Mouse (Mus musculus): Measurements from ENCODE around the gene Siglech.
"Not testable (repeated sequence)": the region's sequence is repeated elsewhere in the genome, so short reads cannot be mapped to it uniquely, and the experiment has no call there.

The Siglech gene

DNA sequence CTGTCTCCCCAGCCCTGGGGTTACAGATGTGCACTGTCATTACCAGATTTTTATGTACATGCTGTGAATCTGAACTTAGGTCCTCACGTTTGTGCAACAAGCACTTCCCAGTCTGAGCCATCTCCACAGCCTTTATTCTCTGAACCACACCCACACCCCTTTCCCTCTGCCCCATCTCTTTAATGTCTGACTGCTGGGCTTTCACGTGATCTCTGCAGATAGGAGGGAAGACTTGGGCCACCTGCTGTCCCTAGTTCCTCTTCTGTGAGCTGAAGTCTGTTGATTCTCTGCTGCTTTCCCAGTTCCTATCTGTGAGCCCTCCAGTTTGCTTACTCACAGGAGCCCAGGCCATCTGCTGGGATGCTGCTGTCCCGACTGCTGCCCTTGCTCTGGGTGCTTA lies at the start of gene Siglech:
TSS of gene Siglech (plus strand) at position 253 of the 400 bp plus-strand sequence.
- DNase-seq (ENCODE audit: low spot score in 2 of 2) = peak in 1 of 2 experiments; percentile 12

DNA sequence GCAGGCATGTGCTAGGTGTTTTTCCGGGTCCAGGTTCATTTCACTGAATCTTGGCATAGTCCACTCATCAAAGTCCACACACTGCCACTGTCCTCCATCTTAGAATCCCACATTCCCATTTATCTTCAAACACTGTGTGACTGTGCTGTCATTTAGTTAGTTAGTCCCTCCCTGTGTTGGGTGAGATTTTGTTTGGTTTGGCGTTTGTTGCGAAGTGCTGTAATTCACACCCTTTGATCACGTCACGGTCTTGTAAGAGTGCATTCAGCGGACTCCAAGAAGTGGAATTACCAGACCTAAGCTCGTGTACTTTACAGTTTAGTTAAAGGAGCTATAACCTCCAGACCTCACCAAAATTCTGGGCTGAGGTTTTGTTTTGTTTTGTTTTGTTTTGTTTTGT lies 45.3 kb upstream of the Siglech start:
- no peak for DNase-seq (ENCODE audit: low spot score in 2 of 2)

DNA sequence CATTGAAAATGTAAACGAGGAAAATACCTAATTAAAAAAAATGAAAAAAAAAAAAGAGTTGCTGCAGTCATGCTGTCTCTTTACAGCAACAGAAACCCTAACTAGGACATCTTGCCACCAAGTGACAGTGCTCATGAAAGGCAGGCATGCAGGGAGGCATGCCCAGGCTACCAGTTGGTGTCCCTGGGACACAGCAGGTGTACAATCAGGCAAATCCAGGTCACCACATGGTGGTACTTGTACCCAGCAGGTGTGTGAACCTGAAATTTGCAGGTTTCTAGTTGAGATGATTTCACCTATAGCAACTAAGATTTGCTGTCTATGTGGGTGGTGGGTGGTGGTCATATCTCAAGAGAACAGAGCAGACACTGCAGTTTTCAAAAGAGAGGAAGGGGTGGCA lies 39.1 kb upstream of the Siglech start:
- DNase-seq (ENCODE audit: low spot score in 2 of 2) = no peak

DNA sequence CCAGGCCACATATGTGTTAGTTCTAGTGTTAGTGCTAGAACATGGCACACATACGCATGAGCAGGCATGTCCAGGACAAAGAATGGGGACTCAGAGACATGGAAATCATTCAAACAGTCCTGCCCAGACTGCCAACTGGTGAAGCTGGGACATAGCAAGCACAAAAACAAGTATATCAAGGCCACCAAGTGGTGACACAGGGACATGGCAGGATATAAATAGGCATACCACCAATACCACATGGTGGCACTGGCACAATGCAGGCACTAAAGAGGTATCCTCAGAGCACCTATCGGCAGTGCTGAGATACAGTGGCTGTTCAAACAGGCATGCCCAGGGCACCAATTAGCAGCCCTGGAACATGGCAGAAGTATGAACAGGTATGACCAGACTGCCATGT lies 33.5 kb upstream of the Siglech start:
- no peak for DNase-seq (ENCODE audit: low spot score in 2 of 2)

DNA sequence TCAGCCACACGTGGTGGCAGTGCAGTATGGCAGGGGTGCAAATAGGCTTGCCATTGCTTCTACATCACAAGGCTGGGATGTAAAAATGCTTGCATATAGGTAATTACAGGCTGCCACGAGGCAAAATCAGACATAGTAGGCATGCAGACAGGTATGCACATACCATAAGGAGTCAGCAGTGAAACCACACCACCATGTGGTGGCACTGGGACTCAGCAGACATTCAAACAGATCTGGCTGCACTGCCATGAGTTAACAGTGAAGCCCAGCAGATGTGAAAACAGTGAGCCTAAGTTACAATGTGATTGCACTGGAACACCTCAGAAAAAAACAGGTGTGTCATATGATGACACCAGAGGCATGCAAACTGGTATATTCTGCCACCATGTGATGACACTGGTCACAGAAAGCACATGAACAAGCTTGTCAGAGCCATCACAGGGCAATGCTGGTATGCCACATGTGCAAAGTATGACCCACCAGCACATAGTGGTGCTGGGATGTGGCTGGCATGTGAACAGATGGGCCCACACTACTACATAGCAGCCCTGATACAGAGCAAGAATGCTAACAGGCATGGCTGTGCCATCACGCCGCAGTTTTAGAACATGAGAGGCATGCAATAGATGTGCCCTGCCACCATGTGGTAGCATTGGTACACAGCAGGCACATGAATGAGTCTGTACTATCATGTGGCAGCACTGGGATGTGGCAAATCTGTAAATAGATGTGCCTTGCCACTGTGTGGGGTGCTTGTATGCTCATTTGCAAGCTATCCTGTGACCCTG lies 30.7 kb upstream of the Siglech start:
- peak; percentile 6 to 76 for DNase-seq (ENCODE audit: low spot score in 2 of 2)

DNA sequence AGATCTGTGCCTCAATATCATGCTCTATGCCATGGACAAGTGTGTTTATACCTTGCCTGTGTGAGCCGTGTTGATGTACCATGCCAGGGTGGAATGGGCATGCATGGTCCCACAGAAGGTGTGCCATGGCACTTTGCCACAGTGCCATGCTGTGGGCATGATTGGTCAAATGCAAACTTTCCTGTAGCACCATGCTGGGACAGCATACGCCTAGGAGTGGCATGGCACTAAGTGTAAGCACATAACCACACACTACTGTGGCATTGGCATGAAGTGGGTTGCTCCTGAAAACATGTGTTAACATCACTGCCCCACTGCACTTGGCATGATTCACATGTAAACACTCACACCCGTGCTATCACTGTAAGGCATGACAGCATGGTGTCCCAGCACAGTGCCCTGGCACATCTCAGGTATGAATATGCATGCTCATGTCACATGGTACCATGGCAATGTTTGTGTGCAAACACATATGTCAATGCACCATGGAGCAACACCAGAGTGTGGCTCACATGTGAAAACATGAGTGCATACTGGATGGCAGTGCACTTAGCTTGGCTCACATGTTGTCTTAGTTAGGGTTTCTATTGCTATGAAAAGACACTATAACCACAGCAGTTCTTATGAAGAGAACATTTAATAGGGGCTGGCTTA lies 24.2 kb upstream of the Siglech start:
- no peak for DNase-seq (ENCODE audit: low spot score in 2 of 2)

DNA sequence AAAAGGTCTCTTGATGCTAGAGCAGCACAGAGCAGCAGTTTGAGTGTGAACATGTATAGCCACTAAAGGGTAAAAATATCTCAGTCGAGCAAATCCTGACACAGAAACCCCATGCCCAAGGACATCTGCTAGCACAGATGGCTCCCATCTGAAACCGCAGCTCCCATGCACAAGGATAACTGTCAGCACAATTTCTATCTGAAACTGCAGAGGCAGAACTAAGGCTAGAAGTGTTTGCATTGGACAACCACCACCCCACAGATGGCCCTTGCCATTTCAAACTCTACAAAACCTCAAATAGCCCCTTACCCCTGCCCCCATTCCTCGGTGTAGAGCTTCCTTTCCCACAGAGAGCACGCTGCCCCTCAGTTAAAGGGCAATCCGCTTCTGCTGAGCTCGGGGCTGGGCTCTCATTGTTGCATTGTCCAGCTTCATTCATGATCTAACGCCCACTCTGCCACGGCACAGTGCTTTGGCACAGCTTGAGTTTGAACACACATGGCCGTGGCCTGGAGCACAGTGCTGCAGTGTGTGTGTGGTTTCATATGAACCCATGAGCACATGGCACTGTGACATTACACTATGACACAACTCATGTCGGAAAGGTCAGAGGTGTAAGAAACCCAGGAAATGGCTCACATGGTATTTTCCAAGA lies 23.3 kb upstream of the Siglech start:
- DNase-seq (ENCODE audit: low spot score in 2 of 2) = peak in 1 of 2 experiments; percentile 66

DNA sequence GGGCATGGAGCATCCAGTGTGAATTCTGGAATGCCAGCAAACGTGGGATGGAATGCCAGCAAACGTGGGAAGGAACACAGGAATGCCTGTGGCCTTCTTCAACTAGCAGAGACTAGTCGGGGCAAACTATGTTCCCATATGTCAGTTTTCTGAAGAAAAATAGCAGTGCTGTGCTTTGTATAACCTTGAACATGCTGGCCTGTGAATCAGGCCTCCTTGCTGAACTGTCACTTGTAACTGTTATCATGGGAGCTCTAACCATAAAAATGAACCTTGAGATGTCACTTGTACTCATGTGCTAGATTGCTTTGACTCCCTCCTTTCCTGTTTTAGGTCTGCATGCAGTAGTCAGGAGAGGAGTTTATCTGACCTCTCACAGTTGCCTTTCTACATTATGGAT lies 17.1 kb upstream of the Siglech start:
- no peak for DNase-seq (ENCODE audit: low spot score in 2 of 2)

DNA sequence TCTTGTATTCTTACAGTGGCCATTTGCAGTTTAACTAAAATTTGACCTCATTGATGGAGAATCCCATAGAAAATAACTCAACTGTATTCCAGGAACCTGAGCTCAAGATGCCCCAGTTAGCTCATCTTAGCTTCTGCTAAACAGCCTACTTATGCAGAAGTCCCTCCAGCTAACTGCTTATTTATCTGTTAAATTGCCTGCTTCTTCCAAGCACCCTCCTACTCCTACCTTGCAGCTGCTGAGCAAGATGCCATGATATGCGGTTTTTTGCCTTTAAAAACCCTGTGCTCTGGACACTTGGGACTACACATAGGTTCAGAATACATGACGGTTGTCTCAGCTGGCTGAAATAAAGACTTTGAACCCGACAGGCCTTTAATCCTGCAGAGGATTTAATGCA lies 8.6 kb upstream of the Siglech start:
- peak in 1 of 2 experiments; percentile 21 for DNase-seq (ENCODE audit: low spot score in 2 of 2)

DNA sequence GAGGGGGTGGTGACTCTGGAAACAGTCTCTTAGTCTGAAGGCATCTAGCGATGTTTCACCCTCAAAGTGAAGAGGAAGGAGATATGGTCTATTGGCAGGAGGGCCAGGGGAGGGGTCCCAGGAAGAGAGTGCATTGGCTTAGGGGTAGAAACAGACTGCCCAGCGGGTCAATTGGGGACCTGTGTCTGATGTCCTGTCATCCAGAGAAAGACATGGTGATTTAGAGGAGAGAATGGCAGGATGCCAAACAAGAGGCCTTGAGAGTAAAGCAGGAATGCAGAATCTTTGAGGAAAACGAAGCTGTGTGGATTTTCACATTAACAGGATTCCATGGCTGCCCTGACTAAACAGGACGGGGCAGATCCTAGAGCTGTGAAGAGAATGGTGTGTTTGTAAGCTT lies 12.0 kb downstream of the Siglech start:
- no peak for DNase-seq (ENCODE audit: low spot score in 2 of 2)

DNA sequence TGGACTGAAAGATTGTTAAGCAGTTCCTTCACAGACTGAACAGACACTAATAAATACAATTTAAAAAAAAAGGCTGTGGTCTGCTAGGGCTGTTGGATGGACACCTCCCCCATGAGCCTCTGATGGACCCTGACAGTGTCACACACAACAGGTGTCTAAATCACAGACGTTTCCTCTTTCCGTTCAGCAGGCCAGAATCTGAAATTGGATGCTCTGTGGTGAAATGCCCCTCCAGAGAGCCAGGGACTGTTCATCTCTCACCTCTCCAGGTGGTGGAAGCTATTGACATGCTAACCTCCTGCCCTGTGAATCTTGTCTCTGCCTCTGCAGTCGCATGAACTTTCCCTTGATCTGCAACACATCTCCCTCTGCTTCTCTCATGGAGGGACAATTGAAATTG lies 14.5 kb downstream of the Siglech start:
- no peak for DNase-seq (ENCODE audit: low spot score in 2 of 2)

DNA sequence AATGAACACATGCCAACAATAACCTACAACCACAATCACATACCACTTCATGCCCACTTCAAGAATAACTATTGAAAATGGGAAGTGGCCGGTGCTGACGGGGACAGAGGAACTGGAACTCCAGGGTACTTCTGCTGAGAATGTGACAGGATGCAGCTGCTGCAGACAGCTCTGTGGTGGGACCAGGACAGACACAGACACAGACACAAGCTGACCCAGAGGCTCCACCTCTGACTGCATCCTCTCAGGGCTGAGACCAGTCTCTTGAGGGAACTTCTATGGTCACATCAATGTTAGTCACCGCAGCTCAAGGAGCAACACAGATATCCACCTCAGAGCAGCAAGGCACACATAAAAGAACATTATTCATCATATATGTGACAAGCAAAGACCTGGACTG lies 16.6 kb downstream of the Siglech start:
- peak in 1 of 2 experiments; percentile 19 for DNase-seq (ENCODE audit: low spot score in 2 of 2)

DNA sequence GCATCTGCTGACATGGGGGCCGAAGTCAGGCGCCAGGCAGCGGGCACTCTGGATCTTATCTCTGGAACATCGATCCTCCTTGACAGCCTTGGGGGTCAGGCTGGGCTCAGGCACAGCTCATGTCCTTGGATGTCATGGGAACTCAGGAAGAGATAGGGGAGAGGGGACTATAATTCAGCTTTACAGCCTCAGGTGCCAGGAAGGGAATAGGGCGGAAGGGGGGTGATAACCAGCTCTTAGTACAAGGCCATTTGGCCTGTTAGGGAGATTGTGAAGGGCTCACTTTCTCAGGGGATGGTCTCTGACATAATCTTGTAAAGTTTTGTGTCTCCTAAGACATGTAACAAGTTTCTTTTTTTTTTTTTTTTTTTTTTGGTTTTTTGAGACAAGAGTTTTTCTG lies 22.6 kb downstream of the Siglech start:
- not testable (repeated sequence) for DNase-seq (ENCODE audit: low spot score in 2 of 2)

DNA sequence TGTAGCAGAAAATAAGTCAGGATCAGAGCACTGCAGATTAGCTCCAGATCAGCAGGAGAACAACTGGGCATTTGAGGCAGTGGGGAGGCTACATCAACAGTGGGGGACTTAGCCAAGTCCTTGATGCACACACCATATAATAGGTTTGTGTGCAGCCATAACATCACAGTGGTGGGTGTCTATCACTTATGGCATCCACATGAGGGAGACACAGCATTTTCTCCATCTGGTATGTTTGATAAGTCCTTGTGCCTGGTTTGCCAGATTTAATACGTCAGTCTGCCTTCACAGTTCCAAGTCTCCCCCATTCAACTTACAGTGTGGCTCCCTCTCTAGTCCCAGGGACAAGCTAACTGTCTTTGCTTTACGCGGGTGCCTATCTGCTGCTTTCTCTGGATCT lies 24.3 kb downstream of the Siglech start:
- DNase-seq (ENCODE audit: low spot score in 2 of 2) = peak in 1 of 2 experiments; percentile 34

DNA sequence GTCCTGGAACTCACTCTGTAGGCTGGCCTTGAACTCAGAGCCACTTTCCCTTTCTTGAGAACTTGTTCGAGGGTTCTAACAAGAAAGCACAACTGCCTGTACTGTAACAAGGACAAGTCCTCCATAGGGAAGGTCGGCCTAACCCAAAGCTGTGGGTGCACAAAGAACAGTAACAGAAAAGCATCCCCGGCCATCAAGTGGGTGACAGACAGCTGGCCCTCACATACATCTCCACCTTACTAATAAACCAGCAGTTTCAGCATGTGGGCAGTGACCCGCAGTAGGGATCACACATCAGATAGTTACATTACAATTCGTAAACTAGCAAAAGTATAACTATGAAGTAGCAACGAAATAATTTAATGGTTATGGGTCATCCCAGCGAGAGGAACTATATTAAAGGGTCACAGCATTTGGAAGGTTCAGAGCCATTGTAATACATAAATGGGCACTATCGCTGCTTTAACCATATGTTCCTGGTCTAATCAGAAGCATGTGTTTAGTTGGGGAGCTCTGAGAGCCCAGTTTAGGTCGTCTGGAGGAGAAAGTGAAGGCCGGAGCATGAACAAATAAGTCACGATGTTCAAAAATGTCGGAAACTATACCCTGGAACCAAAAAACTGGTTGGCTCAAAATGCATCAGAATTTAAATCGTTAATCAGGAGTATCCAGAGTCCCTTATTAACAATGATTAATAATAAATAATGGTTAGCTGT lies 25.4 kb downstream of the Siglech start:
- DNase-seq (ENCODE audit: low spot score in 2 of 2) = no peak

DNA sequence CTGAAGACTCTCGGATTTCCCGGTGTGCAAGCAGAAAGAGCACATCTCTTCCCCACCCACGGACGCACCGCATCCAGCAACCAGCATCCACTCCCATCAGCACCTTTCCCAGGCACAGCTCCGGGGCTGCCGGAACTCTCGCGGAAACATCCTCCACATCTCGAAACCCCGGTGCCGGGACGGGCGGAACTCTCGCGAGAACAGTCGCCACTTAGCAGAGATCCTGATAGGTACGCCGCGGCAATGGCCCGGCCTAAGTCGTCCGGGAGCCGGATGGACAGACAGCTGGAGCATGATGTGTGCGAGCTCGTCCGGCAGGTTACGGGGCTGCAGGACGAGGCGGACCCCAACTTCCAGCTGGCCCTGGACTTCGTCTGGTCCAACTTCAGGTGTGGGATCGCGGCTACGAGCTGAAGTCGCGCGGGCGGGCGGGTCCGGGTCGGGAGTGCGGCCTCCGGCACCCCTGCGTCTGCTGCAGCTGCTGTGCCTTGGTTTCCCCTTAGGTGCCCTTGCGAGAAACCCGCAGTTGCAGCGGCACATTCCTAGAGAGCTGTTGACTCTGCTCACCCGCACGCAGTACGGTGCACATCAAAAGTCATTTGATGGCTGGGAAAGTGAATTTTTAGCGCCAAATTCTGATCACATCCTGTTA lies 26.1 kb downstream of the Siglech start, which contains the start of gene Tubgcp5:
TSS of gene Tubgcp5 (plus strand) at position 203 of the 652 bp plus-strand sequence.
- peak; percentile 94 to 98 for DNase-seq (ENCODE audit: low spot score in 2 of 2)

DNA sequence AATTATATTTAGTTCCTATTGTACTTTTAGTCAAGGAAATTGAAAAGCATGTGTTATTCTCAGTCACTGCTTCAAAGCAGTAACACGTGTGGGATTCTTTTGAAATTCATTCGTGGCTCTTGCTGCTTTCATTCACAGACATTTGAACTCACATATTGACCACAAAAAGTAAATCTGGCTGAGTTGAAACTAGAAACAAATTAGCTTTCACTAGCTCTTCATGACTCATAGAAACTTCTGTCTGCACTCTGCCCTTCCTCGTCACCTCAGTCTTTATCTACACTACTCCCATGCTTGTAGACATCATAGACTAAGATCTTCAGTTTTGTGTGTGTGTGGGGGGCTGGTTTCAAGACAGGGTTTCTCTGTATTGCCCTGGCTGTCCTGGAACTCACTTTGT lies 32.0 kb downstream of the Siglech start:
- DNase-seq (ENCODE audit: low spot score in 2 of 2) = no peak

DNA sequence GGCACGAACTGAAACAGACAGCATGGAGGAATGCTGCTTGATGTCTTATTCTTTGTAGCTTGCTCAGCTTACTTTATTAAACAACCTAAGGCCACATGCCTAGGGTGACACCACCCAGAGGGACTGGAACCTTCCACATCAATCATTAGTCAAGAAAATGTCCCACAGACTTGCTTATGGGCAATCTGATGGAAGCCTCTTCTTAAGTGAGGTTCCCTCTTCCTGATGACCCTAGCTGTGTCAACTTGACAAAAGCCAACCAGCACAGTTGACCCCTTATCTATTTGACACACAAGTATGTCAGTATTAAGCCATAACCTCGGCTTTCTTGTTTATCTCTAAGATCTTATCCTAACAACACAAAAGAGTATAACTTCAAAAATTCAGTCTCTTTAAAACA lies 42.0 kb downstream of the Siglech start:
- DNase-seq (ENCODE audit: low spot score in 2 of 2) = no peak

DNA sequence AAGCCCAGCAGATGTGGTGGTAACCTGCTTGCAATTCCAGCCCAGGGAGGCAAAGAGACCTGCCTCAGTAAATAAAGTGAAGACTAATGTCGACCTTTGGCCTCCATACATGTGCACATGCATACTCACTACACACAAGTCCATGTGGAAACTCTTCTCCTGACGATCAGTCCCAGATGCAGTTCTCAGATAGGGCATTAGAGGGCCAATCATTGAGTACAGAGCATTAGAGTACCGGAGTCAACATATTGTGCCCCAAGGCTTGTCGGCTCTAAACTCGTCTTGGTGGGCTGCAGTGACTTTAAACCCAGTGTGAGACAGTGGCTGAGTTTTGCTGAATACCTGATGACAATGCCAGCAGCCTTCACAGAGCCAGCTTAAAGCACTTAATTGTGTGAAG lies 56.5 kb downstream of the Siglech start:
- no peak for DNase-seq (ENCODE audit: low spot score in 2 of 2)

DNA sequence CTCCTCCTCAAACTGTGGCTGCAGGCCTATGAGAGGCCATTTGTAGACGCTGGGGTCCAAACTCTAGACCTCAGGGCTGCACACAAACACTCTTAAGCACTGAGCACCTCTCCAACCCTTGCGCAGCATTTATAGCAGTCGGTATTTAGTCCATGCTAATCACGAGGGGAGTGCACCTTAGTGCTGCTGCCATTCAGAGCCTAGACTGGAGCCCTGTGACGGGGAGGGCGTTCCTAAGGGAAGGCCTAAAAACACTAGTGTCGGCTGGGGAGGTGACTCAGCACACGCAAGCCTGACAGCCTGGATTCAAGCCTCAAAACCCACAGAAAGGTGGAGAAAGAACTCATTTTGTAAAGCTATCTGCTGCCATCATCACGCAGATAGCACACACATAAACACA lies 59.6 kb downstream of the Siglech start:
- DNase-seq (ENCODE audit: low spot score in 2 of 2) = no peak

Measured in left cerebral cortex, adult 9 months (tissue).